Comparison of ENCODE assay signal across 9 mouse cellular contexts in the genomic region with DNA sequence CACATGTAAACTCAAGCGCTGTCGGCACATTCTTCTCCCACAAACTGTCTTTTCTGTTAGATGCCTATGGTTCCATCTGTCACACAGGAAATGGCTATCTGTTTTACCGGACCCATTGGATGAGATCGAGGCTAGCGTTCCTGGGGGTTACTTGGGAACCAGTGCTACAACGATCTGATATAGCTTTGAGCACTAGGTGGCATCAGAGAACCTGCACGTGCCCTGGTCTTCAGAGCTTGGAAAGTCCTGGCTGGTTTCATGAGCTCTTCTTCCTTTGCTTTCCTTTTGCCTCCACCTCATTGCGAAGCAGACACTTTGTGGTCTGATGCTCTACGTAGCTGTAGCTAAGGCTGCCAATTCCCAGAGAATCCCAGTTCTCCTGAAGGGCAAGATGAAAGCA.
DNase-seq lines count a peak whose midpoint lies in the region; ATAC-seq and TF ChIP-seq lines count a peak whose summit lies in the region.
"Had no signal": no experiment of that assay in that cellular context is flagged by ENCODE, and none has a peak within 500 bp of the region (broad histone marks: within the 10 kb centered on the region; RNA-seq: fewer than 3 reads in every experiment).

No protein-coding gene starts in this region.

- TF ChIP-seq POLR2A in bone marrow, adult 2 months (IDR thresholded peaks at IDR 0.05; ENCODE audit: borderline replicate concordance, control insufficient read depth, low read depth, low read length) = no peak

- H3K4me2 ChIP-seq in forebrain, embryonic 14.5 days (ENCODE audit: low read length) = no peak overlapping the region
- no peak overlapping the region for H3K4me2 ChIP-seq in hindbrain, embryonic 13.5 days
- H3K4me2 ChIP-seq: stomach, embryonic 15.5 days had no signal

- no peak overlapping the region for H3K4me3 ChIP-seq in gastrocnemius, adult 2 months
- H3K4me3 ChIP-seq in bone marrow, adult 2 months (replicated peaks; ENCODE audit: control insufficient read depth, low read depth, low read length) = no peak overlapping the region
- H3K4me3 ChIP-seq in forebrain, embryonic 14.5 days (ENCODE audit: low read depth, low read length) = no peak overlapping the region
- H3K4me3 ChIP-seq in hindbrain, embryonic 13.5 days = no peak overlapping the region
- H3K4me3 ChIP-seq: stomach, embryonic 15.5 days had no signal

- TF ChIP-seq CTCF in gastrocnemius, adult 2 months (IDR thresholded peaks at IDR 0.05) = peak; percentile 60
- peak; percentile 22; the same call in 1 of the 2 replicates for TF ChIP-seq CTCF in bone marrow, adult 2 months (IDR thresholded peaks at IDR 0.05; ENCODE audit: control insufficient read depth, insufficient read depth, low read length)

- 27% methylated on average over 9 of the region's 9 CpGs for WGBS in bone marrow, adult 2 months
- WGBS in forebrain, embryonic 14.5 days = 42% methylated on average over 9 of the region's 9 CpGs
- 38% methylated on average over 9 of the region's 9 CpGs for WGBS in hindbrain, embryonic 13.5 days

- H3K27me3 ChIP-seq in forebrain, embryonic 14.5 days (replicated peaks; ENCODE audit: control insufficient read depth, insufficient read depth, low read length) = no peaks in the 10 kb centered on the region
- no peaks in the 10 kb centered on the region for H3K27me3 ChIP-seq in hindbrain, embryonic 13.5 days
- H3K27me3 ChIP-seq: stomach, embryonic 15.5 days had no signal

- H3K4me1 ChIP-seq in bone marrow, adult 2 months (ENCODE audit: control insufficient read depth, insufficient read depth, low read length) = no peaks in the 10 kb centered on the region
- H3K4me1 ChIP-seq in forebrain, embryonic 14.5 days (ENCODE audit: control insufficient read depth, insufficient read depth, low read length) = no peaks in the 10 kb centered on the region
- H3K4me1 ChIP-seq in hindbrain, embryonic 13.5 days (replicated peaks) = peaks cover 5% of the 10 kb centered on the region; the same call in 1 of the 2 replicates
- H3K4me1 ChIP-seq: stomach, embryonic 15.5 days had no signal

- peak; percentile 26 for DNase-seq in gastrocnemius, adult 2 months
- DNase-seq in gastrocnemius, postnatal 36 days = no peak
- peak; percentile 62 for DNase-seq in forebrain, embryonic 14.5 days (ENCODE audit: low spot score)
- DNase-seq in layer of hippocampus, postnatal 10 days (ENCODE audit: low spot score in 2 of 2) = peak; percentile 27 to 47
- DNase-seq in mesoderm, embryonic 11.5 days (ENCODE audit: low read depth, low spot score) = peak; percentile 52
- DNase-seq in testis, postnatal 10 days (ENCODE audit: low spot score) = peak; percentile 48

- intact Hi-C loops in gastrocnemius, adult 2 months (cut with DNase I) = loop anchor here (2.0 kb wide), 1 partner anchor 1570 kb away; no protein-coding TSS in a partner anchor
- intact Hi-C loops in gastrocnemius, postnatal 36 days (cut with DNase I) = loop anchor here (5.0 to 10.0 kb wide), 2 partner anchors 152 to 720 kb away; no protein-coding TSS in a partner anchor

- peak; percentile 69 for ATAC-seq in forebrain, embryonic 14.5 days
- ATAC-seq in hindbrain, embryonic 13.5 days (ENCODE audit: low FRiP score) = peak; percentile 50; the same call in 1 of the 2 replicates

- no peak overlapping the region for H3K9ac ChIP-seq in forebrain, embryonic 14.5 days (ENCODE audit: low read length)
- no peak overlapping the region for H3K9ac ChIP-seq in hindbrain, embryonic 13.5 days
- H3K9ac ChIP-seq: stomach, embryonic 15.5 days had no signal

- H3K9me3 ChIP-seq in forebrain, embryonic 14.5 days (replicated peaks; ENCODE audit: control insufficient read depth, low read length) = no peaks in the 10 kb centered on the region
- no peaks in the 10 kb centered on the region for H3K9me3 ChIP-seq in hindbrain, embryonic 13.5 days
- H3K9me3 ChIP-seq: stomach, embryonic 15.5 days had no signal

- H3K36me3 ChIP-seq in forebrain, embryonic 14.5 days (ENCODE audit: control insufficient read depth, insufficient read depth, low read length) = no peaks in the 10 kb centered on the region
- no peaks in the 10 kb centered on the region for H3K36me3 ChIP-seq in hindbrain, embryonic 13.5 days
- H3K36me3 ChIP-seq: stomach, embryonic 15.5 days had no signal

- no peak overlapping the region for H3K27ac ChIP-seq in gastrocnemius, adult 2 months
- H3K27ac ChIP-seq in bone marrow, adult 2 months (ENCODE audit: control insufficient read depth, insufficient read depth, low read depth, low read length, poor library complexity) = no peak overlapping the region
- no peak overlapping the region for H3K27ac ChIP-seq in forebrain, embryonic 14.5 days (ENCODE audit: low read depth, low read length)
- no peak overlapping the region for H3K27ac ChIP-seq in hindbrain, embryonic 13.5 days
- H3K27ac ChIP-seq: stomach, embryonic 15.5 days had no signal

Comparison
In these comparisons a context has a peak if more than half of its experiments do, and no peak if none do; other contexts are left out.
1. DNase-seq: peak in gastrocnemius, adult 2 months (single experiment), forebrain, embryonic 14.5 days (single experiment), layer of hippocampus, postnatal 10 days (2 of 2), mesoderm, embryonic 11.5 days (single experiment) and testis, postnatal 10 days (single experiment); none in gastrocnemius, postnatal 36 days (0 of 2).